Mouse (Mus musculus) kidney, postnatal 36 days (tissue): Measurements from ENCODE around the gene Nif3l1.

Experiments
- DNase-seq, 2 experiments: peaks; one replicate each; pipeline ENCODE4 v3.0.0; 2021 to 2022; ENCODE audit warnings: mixed read lengths in 2 of 2

Nif3l1 gene

GRCm38 (mm10) chr1:58458867-58459266, 13.9 kb downstream of the Nif3l1 start:
- DNase-seq: peak; percentile 38 to 65

- DNase-seq: no peak
Measured at GRCm38 (mm10) chr1:58460566-58460965, 15.6 kb downstream of the Nif3l1 start.

- peak in 1 of 2 experiments; percentile 33 for DNase-seq
Measured at GRCm38 (mm10) chr1:58463935-58464334, 19.0 kb downstream of the Nif3l1 start.

GRCm38 (mm10) chr1:58465042-58465441, 20.1 kb downstream of the Nif3l1 start:
- no peak for DNase-seq

GRCm38 (mm10) chr1:58465561-58465960, 20.6 kb downstream of the Nif3l1 start:
- DNase-seq: no peak

- no peak for DNase-seq
Measured at GRCm38 (mm10) chr1:58475662-58476061, 30.7 kb downstream of the Nif3l1 start.

GRCm38 (mm10) chr1:58482647-58483046, 37.7 kb downstream of the Nif3l1 start:
- DNase-seq: no peak

- no peak for DNase-seq
Measured at GRCm38 (mm10) chr1:58495603-58496002, 50.7 kb downstream of the Nif3l1 start.

- no peak for DNase-seq
Measured at GRCm38 (mm10) chr1:58497678-58498077, 52.7 kb downstream of the Nif3l1 start.

GRCm38 (mm10) chr1:58498758-58499157, 53.8 kb downstream of the Nif3l1 start:
- no peak for DNase-seq

GRCm38 (mm10) chr1:58503134-58503533, 58.2 kb downstream of the Nif3l1 start:
- no peak for DNase-seq

- DNase-seq: no peak
Measured at GRCm38 (mm10) chr1:58503793-58504370, 58.9 kb downstream of the Nif3l1 start.

- DNase-seq: peak; percentile 94 to 95
Measured at GRCm38 (mm10) chr1:58504577-58505254, 59.8 kb downstream of the Nif3l1 start, which contains the start of gene Orc2. Gene Orc2 (minus strand): TSS chr1:58505109.

- DNase-seq: peak in 1 of 2 experiments; percentile 13
Measured at GRCm38 (mm10) chr1:58507249-58507648, 62.3 kb downstream of the Nif3l1 start.
